Mouse (Mus musculus) embryonic facial prominence, embryonic 13.5 days (tissue): Measurements from ENCODE around the gene Slc35c1. TPM values are rescaled to one million over a fixed set of nuclear protein-coding genes. Genes with fewer than 3 reads are reported as not detected.

Source experiments
- ATAC-seq: fragments of 200-750 bp; cut with Nextera tagmentation; 2 replicates; pipeline ENCODE4 v1.8.0; 2017; ENCODE audit warnings: low read depth; ENCODE audit not compliant: insufficient number of reproducible peaks, insufficient read depth, low FRiP score, low TSS enrichment
- H3K27ac ChIP-seq: fragments of 300-500 bp; sonication (generic); 2 replicates; pipeline ENCODE4 v1.5.1; 2015; ENCODE audit warnings: moderate library complexity, mild to moderate bottlenecking, inconsistent platforms
- H3K27me3 ChIP-seq: fragments of 300-500 bp; sonication (generic); 2 replicates; pipeline ENCODE4 v1.6.1; 2015; ENCODE audit warnings: mild to moderate bottlenecking, inconsistent platforms
- H3K36me3 ChIP-seq: fragments of 300-500 bp; sonication (generic); 2 replicates; pipeline ENCODE4 v1.6.1; 2015; ENCODE audit warnings: mild to moderate bottlenecking, inconsistent platforms
- H3K4me1 ChIP-seq: fragments of 300-500 bp; sonication (generic); 2 replicates; pipeline ENCODE4 v1.6.1; 2015; ENCODE audit warnings: inconsistent platforms
- H3K4me2 ChIP-seq: fragments of 300-500 bp; sonication (generic); 2 replicates; pipeline ENCODE4 v1.6.1; 2015; ENCODE audit warnings: moderate library complexity, mild to moderate bottlenecking, inconsistent platforms
- H3K4me3 ChIP-seq: fragments of 300-500 bp; sonication (generic); 2 replicates; pipeline ENCODE4 v1.5.1; 2015; ENCODE audit warnings: mild to moderate bottlenecking, inconsistent platforms
- H3K9ac ChIP-seq: fragments of 300-500 bp; sonication (generic); 2 replicates; pipeline ENCODE4 v1.6.1; 2015; ENCODE audit warnings: mild to moderate bottlenecking, inconsistent platforms
- H3K9me3 ChIP-seq: fragments of 300-500 bp; sonication (generic); 2 replicates; pipeline ENCODE4 v1.6.1; 2016; ENCODE audit warnings: inconsistent platforms
- WGBS: fragments of 180-500 bp; shearing (Covaris S2); methylation state at CpG from one replicate; pipeline ENCODE4 v1.1.7; 2015; ENCODE audit warnings: mixed read lengths; 5-methylcytosine and 5-hydroxymethylcytosine counted together
- polyA plus RNA-seq: library from polyadenylated mRNA; unstranded; fragments of >200 nt; fragmentation: Nextera tagmentation; extraction: Ambion mirVana; gene quantifications from 2 replicates; pipeline ENCODE4 v1.2.1, GENCODE M21; 2015

The Slc35c1 gene
- polyA plus RNA-seq, 1 experiment from 2014 or later, result 10.0 TPM

DNA sequence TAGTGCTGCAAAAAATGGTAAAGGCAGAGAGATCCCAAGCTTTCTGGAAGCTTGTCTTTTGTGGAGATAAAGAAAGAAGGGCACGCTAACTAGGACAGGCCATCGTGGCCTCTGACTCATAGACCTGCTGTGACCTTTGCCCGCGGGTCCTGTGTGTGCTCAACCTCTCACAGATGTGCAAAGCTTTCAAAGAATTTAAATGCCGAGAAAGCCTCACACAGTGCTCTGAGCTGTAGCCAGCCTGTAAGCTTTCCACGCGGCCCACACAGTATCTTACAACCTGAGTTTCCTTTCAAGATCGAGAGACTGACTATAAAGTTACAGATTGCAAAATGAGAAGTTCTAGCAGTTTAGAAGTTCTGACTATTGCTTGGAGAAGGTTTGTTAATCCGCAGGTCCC lies 14.4 kb downstream of the Slc35c1 start:
- no peak overlapping the region for H3K4me3 ChIP-seq
- no peak overlapping the region for H3K4me2 ChIP-seq
- no peak for ATAC-seq
- no peaks in the 10 kb centered on the region for H3K36me3 ChIP-seq
- 39% methylated on average over 9 of the region's 9 CpGs for WGBS
- no peak overlapping the region for H3K27ac ChIP-seq
- no peaks in the 10 kb centered on the region; the same call in 1 of the 2 replicates for H3K4me1 ChIP-seq
- no peak overlapping the region for H3K9ac ChIP-seq
- no peaks in the 10 kb centered on the region for H3K9me3 ChIP-seq
- no peaks in the 10 kb centered on the region for H3K27me3 ChIP-seq

DNA sequence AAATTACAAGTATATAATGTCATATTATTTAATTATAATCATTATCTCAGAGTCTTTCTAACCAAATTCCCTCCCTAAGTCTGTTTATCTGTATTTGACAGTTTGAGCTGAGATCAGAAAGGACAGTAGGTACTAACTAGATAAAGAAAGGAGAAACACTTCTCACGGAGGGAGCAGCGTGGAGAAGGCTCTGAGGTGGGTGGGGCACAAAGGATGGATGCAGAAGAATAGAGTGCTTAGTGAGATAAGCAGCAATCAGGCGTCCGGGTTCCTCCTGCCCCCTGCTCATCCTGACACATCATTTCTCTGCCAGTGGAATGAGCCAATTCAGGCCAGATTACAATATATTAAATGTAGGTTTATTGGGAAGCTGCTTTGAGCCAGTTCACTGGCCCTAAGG lies 16.0 kb downstream of the Slc35c1 start:
- Histone ChIP-seq H3K27me3 (0 out of 2 replicates have a peak, but pooled peaks cover 4% of the 10 kb centered on the region), H3K9ac (no peak overlapping the region), H3K9me3 (no peaks in the 10 kb centered on the region), H3K27ac (no peak overlapping the region), H3K36me3 (no peaks in the 10 kb centered on the region), H3K4me3 (no peak overlapping the region), H3K4me2 (no peak overlapping the region), H3K4me1 (no peaks in the 10 kb centered on the region; the same call in 1 of the 2 replicates)
- 54% methylated on average over 4 of the region's 4 CpGs for WGBS
- no peak for ATAC-seq

DNA sequence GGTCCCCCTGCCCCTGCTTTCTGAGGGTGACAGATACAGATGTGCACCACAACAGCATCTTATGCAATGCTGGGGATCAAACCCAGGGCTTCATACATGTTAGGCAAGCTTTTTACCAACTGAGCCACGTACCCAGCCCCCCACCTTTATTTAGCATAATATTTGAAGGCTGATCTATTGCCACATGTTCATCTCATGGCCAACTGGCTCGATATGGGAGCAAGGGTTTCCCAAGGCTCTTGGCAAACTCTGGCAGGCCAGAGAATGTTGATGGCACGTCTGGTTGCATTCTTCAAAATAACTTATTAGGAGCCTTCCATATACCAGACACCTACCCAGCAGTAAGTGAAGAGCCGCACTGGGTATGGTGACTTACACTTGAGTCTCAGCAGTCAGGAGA lies 17.0 kb downstream of the Slc35c1 start:
- H3K9me3 ChIP-seq, result no peaks in the 10 kb centered on the region
- H3K9ac ChIP-seq, result no peak overlapping the region
- WGBS, result 77% methylated on average over 4 of the region's 4 CpGs

DNA sequence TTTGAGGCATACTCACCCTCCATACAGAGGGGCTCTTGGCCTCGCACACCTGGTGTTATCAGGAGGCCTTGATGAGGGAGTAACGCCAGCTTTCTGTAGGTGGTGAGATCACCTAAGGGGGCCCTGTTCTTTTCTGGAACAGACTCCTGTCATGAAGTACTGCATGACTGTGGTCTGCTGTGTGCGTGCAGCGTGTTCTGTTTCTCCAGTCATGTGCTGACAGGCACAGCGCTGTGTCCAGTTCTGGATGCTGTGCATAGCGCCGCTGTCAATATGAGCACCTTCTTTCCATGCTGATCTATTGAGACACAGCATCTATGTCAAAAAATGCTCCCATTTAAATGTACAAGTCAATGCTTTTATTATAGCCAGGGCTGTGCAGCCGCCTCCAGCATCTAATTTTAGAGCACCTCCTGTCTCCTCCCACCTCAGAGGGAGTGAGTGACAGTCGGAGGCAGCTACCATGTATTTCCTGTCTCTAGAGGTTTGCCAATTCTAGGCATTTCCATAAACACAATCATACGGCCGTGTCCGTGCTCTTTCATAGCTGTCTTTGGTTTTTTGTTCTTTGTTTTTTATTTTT lies 17.8 kb downstream of the Slc35c1 start:
- 64% methylated on average over 12 of the region's 12 CpGs for WGBS
- Histone ChIP-seq H3K4me2 (no peak overlapping the region), H3K27me3 (0 out of 2 replicates have a peak, but pooled peaks cover 4% of the 10 kb centered on the region), H3K4me1 (no peaks in the 10 kb centered on the region; the same call in 1 of the 2 replicates), H3K4me3 (no peak overlapping the region), H3K9ac (no peak overlapping the region), H3K36me3 (no peaks in the 10 kb centered on the region), H3K9me3 (no peaks in the 10 kb centered on the region), H3K27ac (no peak overlapping the region)
- ATAC-seq, result no peak

More for the DNA sequence above, 17.0 kb downstream of the Slc35c1 start:
- no peaks in the 10 kb centered on the region; the same call in 1 of the 2 replicates for H3K4me1 ChIP-seq
- ATAC-seq, result no peak
- no peak overlapping the region for H3K4me2 ChIP-seq
- H3K27ac ChIP-seq, result no peak overlapping the region
- 0 out of 2 replicates have a peak, but pooled peaks cover 4% of the 10 kb centered on the region for H3K27me3 ChIP-seq
- H3K36me3 ChIP-seq, result no peaks in the 10 kb centered on the region
- no peak overlapping the region for H3K4me3 ChIP-seq

DNA sequence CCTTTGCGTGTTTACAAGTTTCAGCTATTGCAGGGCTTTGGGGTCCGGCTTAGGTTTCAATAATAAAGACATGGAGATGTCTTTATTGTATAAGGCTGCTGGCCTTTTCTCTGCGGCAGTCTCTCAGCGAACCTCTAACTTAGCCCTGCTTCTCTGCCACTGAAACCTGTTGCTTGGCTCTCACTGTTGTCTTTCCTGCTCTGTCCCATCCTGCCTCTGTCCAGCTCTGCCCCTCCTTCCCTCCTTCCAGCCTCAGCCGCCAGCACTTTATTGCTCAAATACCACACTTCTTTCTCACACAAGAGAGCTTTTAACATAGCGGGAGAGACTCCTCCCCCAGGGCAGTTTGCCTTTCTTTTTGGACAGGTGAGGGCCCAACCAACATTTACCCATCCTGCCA lies 19.9 kb downstream of the Slc35c1 start:
- Histone ChIP-seq H3K4me2 (no peak overlapping the region), H3K36me3 (no peaks in the 10 kb centered on the region), H3K4me3 (no peak overlapping the region), H3K27ac (no peak overlapping the region), H3K9ac (no peak overlapping the region), H3K27me3 (0 out of 2 replicates have a peak, but pooled peaks cover 4% of the 10 kb centered on the region), H3K9me3 (no peaks in the 10 kb centered on the region), H3K4me1 (no peaks in the 10 kb centered on the region)
- WGBS, result 57% methylated on average over 6 of the region's 6 CpGs
- no peak for ATAC-seq

DNA sequence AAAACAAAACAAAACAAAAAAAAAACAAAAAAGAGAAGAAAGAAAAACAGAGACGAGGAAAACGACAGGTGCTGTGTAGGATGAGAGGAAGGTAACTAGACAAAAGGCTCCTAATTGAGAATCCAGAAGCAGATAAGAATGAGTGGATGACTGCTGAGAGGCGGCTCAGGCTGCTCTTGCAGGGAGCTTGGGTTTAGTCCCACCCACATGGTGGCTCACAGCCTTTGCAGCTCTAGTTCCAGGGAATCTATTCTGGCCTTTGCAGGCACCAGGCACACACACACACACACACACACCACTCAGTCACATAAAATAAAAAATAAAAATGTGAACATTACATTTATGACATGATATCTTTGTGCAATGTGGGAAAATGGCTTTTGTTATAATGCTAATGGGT lies 21.8 kb downstream of the Slc35c1 start:
- Histone ChIP-seq H3K4me3 (no peak overlapping the region), H3K9me3 (no peaks in the 10 kb centered on the region), H3K27me3 (0 out of 2 replicates have a peak, but pooled peaks cover 4% of the 10 kb centered on the region), H3K36me3 (no peaks in the 10 kb centered on the region), H3K4me2 (no peak overlapping the region), H3K4me1 (peaks cover 6% of the 10 kb centered on the region), H3K9ac (no peak overlapping the region), H3K27ac (no peak overlapping the region)
- WGBS, result 63% methylated on average over 3 of the region's 3 CpGs
- no peak for ATAC-seq

DNA sequence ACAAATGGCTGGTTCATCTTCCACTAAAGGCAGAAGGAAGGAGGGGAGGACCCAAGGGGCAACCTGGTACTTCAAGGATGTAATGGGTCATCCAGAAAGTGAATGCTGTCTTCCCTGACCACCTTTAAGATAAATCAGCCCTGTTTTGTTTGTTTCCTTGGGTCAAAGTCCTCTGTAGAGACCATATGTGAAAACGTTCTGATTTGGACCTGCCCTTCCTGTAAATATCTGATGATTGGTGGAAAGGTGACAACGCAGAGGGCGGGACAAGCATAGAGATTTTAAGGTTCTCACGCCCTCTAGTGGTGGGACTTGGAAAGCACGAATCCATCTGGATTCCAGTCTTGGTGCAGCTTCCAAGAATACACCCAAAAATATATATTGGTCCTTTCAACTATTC lies 22.5 kb downstream of the Slc35c1 start:
- 2% methylated on average over 5 of the region's 5 CpGs for WGBS
- Histone ChIP-seq H3K4me3 (0 out of 2 replicates have a peak overlapping the region, but pooled peaks have one; percentile 3), H3K9me3 (no peaks in the 10 kb centered on the region), H3K27ac (no peak overlapping the region), H3K4me1 (peaks cover 10% of the 10 kb centered on the region), H3K36me3 (no peaks in the 10 kb centered on the region), H3K4me2 (peak overlapping the region; percentile 39), H3K27me3 (0 out of 2 replicates have a peak, but pooled peaks cover 4% of the 10 kb centered on the region), H3K9ac (no peak overlapping the region)
- ATAC-seq, result no peak

DNA sequence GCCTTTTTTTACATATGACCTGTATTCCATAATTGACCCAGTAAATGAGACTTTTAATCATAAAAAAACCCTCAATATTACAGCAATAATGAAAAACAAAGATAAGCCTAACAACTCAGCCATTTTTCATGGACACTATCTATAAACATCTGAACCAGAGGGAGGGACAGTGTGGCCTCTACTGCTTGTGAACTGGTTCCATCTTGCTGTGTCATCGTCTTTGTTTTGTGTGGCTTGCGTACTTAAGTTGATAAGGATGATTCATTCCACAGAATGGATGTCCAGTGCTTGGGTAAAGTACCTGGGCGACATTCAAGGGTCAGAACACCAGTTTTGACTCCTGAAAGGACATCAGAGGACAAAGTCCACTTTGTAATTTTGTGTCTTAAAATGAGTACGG lies 23.0 kb downstream of the Slc35c1 start:
- no peak for ATAC-seq
- Histone ChIP-seq H3K4me2 (no peak overlapping the region), H3K9ac (no peak overlapping the region), H3K27me3 (0 out of 2 replicates have a peak, but pooled peaks cover 4% of the 10 kb centered on the region), H3K36me3 (no peaks in the 10 kb centered on the region), H3K4me3 (no peak overlapping the region), H3K9me3 (no peaks in the 10 kb centered on the region), H3K27ac (no peak overlapping the region), H3K4me1 (peaks cover 15% of the 10 kb centered on the region)
- 82% methylated on average over 4 of the region's 4 CpGs for WGBS

DNA sequence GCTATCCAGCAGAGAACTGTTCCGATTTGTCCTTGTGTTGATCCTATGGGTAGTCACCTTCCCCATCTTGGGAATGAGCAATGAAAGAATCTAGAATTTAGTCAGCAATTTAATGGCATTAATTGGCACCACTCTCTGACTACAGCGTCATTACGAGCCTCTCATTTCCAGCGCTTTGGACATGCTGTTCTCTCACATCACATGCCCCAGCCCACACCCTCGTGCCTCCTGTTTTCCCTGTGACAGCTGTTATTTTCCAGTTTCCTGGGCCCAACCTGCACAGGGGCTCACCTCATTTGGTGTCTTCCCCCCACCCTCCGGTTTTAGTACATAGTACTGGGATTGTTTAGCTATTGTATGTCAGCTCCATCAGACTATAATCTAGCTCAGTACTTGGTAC lies 25.3 kb downstream of the Slc35c1 start:
- Histone ChIP-seq H3K27me3 (0 out of 2 replicates have a peak, but pooled peaks cover 4% of the 10 kb centered on the region), H3K36me3 (no peaks in the 10 kb centered on the region), H3K4me2 (no peak overlapping the region), H3K27ac (no peak overlapping the region), H3K4me3 (no peak overlapping the region), H3K4me1 (peaks cover 36% of the 10 kb centered on the region), H3K9ac (peak overlapping the region; percentile 63; the same call in 1 of the 2 replicates), H3K9me3 (no peaks in the 10 kb centered on the region)
- ATAC-seq, result no peak
- WGBS, result 49% methylated on average over 6 of the region's 6 CpGs

DNA sequence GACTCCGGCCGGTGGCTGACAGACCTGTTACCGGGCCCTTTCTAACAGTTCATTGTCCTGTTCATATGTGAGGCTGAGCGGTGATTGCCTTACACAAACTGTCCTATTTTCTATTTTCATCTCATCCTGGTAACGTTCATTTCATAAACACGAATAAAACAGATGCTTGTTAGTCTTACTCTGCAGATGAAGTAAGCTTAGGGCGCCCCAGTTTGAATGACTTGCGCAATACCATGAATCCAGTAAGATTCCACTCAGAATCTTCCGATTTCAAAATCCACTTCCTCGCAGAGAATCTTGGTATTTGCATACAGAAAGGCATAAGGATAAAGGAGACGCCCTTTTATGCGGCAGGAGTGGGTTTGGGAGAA lies 26.0 kb downstream of the Slc35c1 start:
- H3K9me3 ChIP-seq, result no peaks in the 10 kb centered on the region
- peak overlapping the region; percentile 84 for H3K4me2 ChIP-seq
- H3K9ac ChIP-seq, result peak overlapping the region; percentile 63
- peaks cover 40% of the 10 kb centered on the region for H3K4me1 ChIP-seq
- peak overlapping the region; percentile 79 for H3K4me3 ChIP-seq
- 6% methylated on average over 12 of the region's 12 CpGs for WGBS
- H3K36me3 ChIP-seq, result no peaks in the 10 kb centered on the region
- H3K27ac ChIP-seq, result no peak overlapping the region
- no peaks in the 10 kb centered on the region for H3K27me3 ChIP-seq
- ATAC-seq, result no peak

DNA sequence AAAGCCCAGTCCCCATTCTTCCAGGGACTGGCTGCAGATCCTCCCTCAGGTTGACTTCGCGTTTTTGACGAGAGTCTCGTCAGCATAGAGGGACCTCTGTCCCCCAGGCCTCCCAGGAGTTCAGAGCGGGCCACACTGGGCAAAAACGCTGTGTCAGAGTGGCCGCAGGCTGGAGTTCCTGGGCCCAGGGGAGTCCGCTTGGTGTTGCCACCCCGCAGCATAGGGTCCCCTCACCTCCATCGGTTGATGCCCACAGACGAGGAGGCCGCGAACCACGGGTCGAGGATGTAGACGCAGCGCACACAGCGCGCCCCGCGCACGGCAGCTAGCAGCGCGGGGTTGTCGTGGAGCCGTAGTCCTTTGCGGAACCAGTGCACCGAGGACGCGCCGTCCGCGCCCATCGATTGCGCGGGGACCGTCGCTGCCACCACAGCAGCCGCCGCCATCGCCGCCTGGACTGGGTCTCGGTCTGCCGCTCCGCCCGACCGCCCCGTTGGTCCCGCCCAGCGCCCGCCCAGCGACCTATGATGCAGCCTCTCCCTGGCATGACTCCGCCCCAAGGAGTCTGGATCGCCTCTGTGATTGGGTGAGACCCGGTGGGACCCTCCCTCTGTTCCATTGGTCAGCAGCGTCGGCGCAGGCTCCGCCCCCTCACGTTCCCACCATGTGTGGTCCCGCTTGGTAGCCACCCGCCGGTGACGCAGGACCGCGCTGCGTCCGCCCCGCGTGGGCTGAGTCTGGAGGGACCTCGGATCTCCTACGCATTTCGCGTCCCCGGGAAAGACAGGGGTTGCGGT lies 26.6 kb downstream of the Slc35c1 start, which contains the start of gene Cry2:
Gene Cry2 (minus strand): TSS at position 466 of the 797 bp plus-strand sequence.
- H3K27me3 ChIP-seq, result no peaks in the 10 kb centered on the region
- no peaks in the 10 kb centered on the region for H3K36me3 ChIP-seq
- WGBS, result under 1% methylated on average over 75 of the region's 76 CpGs
- H3K4me1 ChIP-seq, result peaks cover 46% of the 10 kb centered on the region
- ATAC-seq, result peak; percentile 97
- peak within 1 kb of the TSS; percentile 79 for H3K4me3 ChIP-seq
- no peaks in the 10 kb centered on the region for H3K9me3 ChIP-seq
- H3K4me2 ChIP-seq, result peak within 1 kb of the TSS; percentile 84
- peak within 1 kb of the TSS; percentile 53; the same call in 1 of the 2 replicates for H3K27ac ChIP-seq
- peak within 1 kb of the TSS; percentile 81 for H3K9ac ChIP-seq
